Mouse (Mus musculus) stomach, postnatal 0 days (tissue): ENCODE results near the gene Map3k19. TPM values are rescaled to one million over a fixed set of nuclear protein-coding genes. Genes with fewer than 3 reads are reported as not detected.

Experiments used
- ATAC-seq: fragments of 200-750 bp; cut with Nextera tagmentation; 2 replicates; pipeline ENCODE4 v1.8.0; 2017; ENCODE audit not compliant: low FRiP score, low TSS enrichment
- DNase-seq: peaks from one replicate; pipeline ENCODE4 v3.0.0-alpha.2; 2016; ENCODE audit warnings: low spot score
- H3K27ac ChIP-seq: fragments of 300-500 bp; sonication (generic); replicated peaks from 2 replicates; pipeline ENCODE4 v1.5.1; 2014; ENCODE audit warnings: mild to moderate bottlenecking, control low read depth
- H3K27me3 ChIP-seq: fragments of 300-500 bp; sonication (generic); 2 replicates; pipeline ENCODE4 v1.6.1; 2014; ENCODE audit warnings: low read length; ENCODE audit not compliant: control insufficient read depth, insufficient read depth
- H3K36me3 ChIP-seq: fragments of 300-500 bp; sonication (generic); 2 replicates; pipeline ENCODE4 v1.6.1; 2014; ENCODE audit warnings: low read length, mixed read lengths; ENCODE audit not compliant: control insufficient read depth, insufficient read depth
- H3K4me1 ChIP-seq: fragments of 300-500 bp; sonication (generic); replicated peaks from 2 replicates; pipeline ENCODE4 v1.6.1; 2014; ENCODE audit warnings: antibody characterized with exemption; ENCODE audit not compliant: control insufficient read depth, insufficient read depth
- H3K4me2 ChIP-seq: fragments of 300-500 bp; sonication (generic); replicated peaks from 2 replicates; pipeline ENCODE4 v1.6.1; 2014; ENCODE audit warnings: low read depth, mild to moderate bottlenecking, control low read depth, moderate library complexity
- H3K4me3 ChIP-seq: fragments of 300-500 bp; sonication (generic); 2 replicates; pipeline ENCODE4 v1.5.1; 2014; ENCODE audit warnings: low read depth, low read length, control low read depth
- H3K9ac ChIP-seq: fragments of 300-500 bp; sonication (generic); 2 replicates; pipeline ENCODE4 v1.6.1; 2014; ENCODE audit warnings: mild to moderate bottlenecking, low read length, control low read depth, mixed read lengths
- H3K9me3 ChIP-seq: fragments of 300-500 bp; sonication (generic); 2 replicates; pipeline ENCODE4 v1.6.1; 2016; ENCODE audit warnings: low read length; ENCODE audit not compliant: control insufficient read depth
- CTCF ChIP-seq: IDR thresholded peaks from 2 replicates; pipeline ENCODE4 v1.5.1; 2016; ENCODE audit warnings: antibody characterized with exemption, low read depth, mild to moderate bottlenecking, moderate library complexity
- EP300 ChIP-seq: optimal IDR thresholded peaks from 2 replicates; pipeline ENCODE3; 2016; ENCODE audit warnings: antibody characterized with exemption
- WGBS: fragments of 180-500 bp; shearing (Covaris S2); extraction: QIAGEN DNeasy Blood & Tissue Kit; methylation state at CpG from one replicate; pipeline ENCODE4 v1.1.7; 2014; 5-methylcytosine and 5-hydroxymethylcytosine counted together
- polyA plus RNA-seq: library from polyadenylated mRNA; unstranded; fragments of >200 nt; fragmentation: Nextera tagmentation; extraction: Ambion mirVana; gene quantifications from 2 replicates; pipeline ENCODE4 v1.2.1, GENCODE M21; 2015

Gene Map3k19
- polyA plus RNA-seq, 1 experiment from 2014 or later = not detected

GRCm38 (mm10) chr1:127812929-127813328 lies 41.9 kb downstream of the Map3k19 start:
- Histone ChIP-seq H3K27me3 (no peaks in the 10 kb centered on the region), H3K9ac (no peak overlapping the region), H3K27ac (no peak overlapping the region), H3K9me3 (no peaks in the 10 kb centered on the region), H3K36me3 (no peaks in the 10 kb centered on the region), H3K4me3 (no peak overlapping the region), H3K4me1 (no peaks in the 10 kb centered on the region), H3K4me2 (no peak overlapping the region)
- no peak for TF ChIP-seq EP300
- no peak for TF ChIP-seq CTCF
- WGBS = 65% methylated on average over 7 of the region's 7 CpGs
- ATAC-seq (no peak), DNase-seq (no peak)

- H3K36me3 ChIP-seq = peaks cover 3% of the 10 kb centered on the region; the same call in 1 of the 2 replicates
- no peak overlapping the region for H3K27ac ChIP-seq
- TF ChIP-seq EP300 = no peak
- no peak for TF ChIP-seq CTCF
- no peaks in the 10 kb centered on the region for H3K9me3 ChIP-seq
- 90% methylated on average over 7 of the region's 7 CpGs for WGBS
- H3K4me2 ChIP-seq = no peak overlapping the region
- ATAC-seq (no peak), DNase-seq (no peak)
- H3K27me3 ChIP-seq = no peaks in the 10 kb centered on the region
- no peaks in the 10 kb centered on the region for H3K4me1 ChIP-seq
- no peak overlapping the region for H3K4me3 ChIP-seq
- H3K9ac ChIP-seq = no peak overlapping the region
Measured at GRCm38 (mm10) chr1:127808671-127809070, 46.2 kb downstream of the Map3k19 start.

GRCm38 (mm10) chr1:127802916-127803315 lies 51.9 kb downstream of the Map3k19 start:
- 86% methylated on average over 8 of the region's 8 CpGs for WGBS
- Histone ChIP-seq H3K4me1 (no peaks in the 10 kb centered on the region), H3K36me3 (peaks cover 15% of the 10 kb centered on the region), H3K27ac (no peak overlapping the region), H3K9me3 (no peaks in the 10 kb centered on the region), H3K27me3 (no peaks in the 10 kb centered on the region), H3K4me3 (no peak overlapping the region), H3K9ac (no peak overlapping the region), H3K4me2 (no peak overlapping the region)
- TF ChIP-seq CTCF = no peak
- no peak for TF ChIP-seq EP300
- no peak for DNase-seq
- no peak for ATAC-seq

- peak; percentile 64; the same call in 1 of the 2 replicates for ATAC-seq
- Histone ChIP-seq H3K36me3 (no peaks in the 10 kb centered on the region), H3K9me3 (no peaks in the 10 kb centered on the region), H3K27me3 (no peaks in the 10 kb centered on the region), H3K4me2 (no peak overlapping the region), H3K4me3 (no peak overlapping the region), H3K4me1 (no peaks in the 10 kb centered on the region), H3K27ac (no peak overlapping the region), H3K9ac (no peak overlapping the region)
- no peak for TF ChIP-seq EP300
- TF ChIP-seq CTCF = no peak
- no peak for DNase-seq
- WGBS = 85% methylated on average over 1 of the region's 1 CpGs
Measured at GRCm38 (mm10) chr1:127796752-127797151, 58.1 kb downstream of the Map3k19 start.

- H3K9ac ChIP-seq = no peak overlapping the region
- TF ChIP-seq CTCF = no peak
- H3K27me3 ChIP-seq = no peaks in the 10 kb centered on the region
- DNase-seq (no peak), ATAC-seq (peak; percentile 77; the same call in 1 of the 2 replicates)
- H3K9me3 ChIP-seq = no peaks in the 10 kb centered on the region
- H3K4me1 ChIP-seq = no peaks in the 10 kb centered on the region
- no peak overlapping the region for H3K4me2 ChIP-seq
- H3K36me3 ChIP-seq = no peaks in the 10 kb centered on the region
- H3K27ac ChIP-seq = no peak overlapping the region
- WGBS = 59% methylated on average over 4 of the region's 4 CpGs
- no peak overlapping the region for H3K4me3 ChIP-seq
Measured at GRCm38 (mm10) chr1:127796341-127796740, 58.5 kb downstream of the Map3k19 start.

- 84% methylated on average over 6 of the region's 6 CpGs for WGBS
- no peak for DNase-seq
- Histone ChIP-seq H3K4me3 (no peak overlapping the region), H3K9ac (no peak overlapping the region), H3K36me3 (no peaks in the 10 kb centered on the region), H3K27ac (no peak overlapping the region), H3K4me2 (no peak overlapping the region), H3K4me1 (no peaks in the 10 kb centered on the region), H3K27me3 (no peaks in the 10 kb centered on the region), H3K9me3 (no peaks in the 10 kb centered on the region)
- ATAC-seq = no peak
- TF ChIP-seq CTCF (no peak), EP300 (no peak)
Measured at GRCm38 (mm10) chr1:127795087-127795769, 59.6 kb downstream of the Map3k19 start.
